Mouse (Mus musculus) C2C12 (cell line): Measurements from ENCODE around the gene Rtl6.

Experiments used
- CTCF ChIP-seq: IDR thresholded peaks from one replicate; pipeline ENCODE4 v1.5.1; 2011; ENCODE audit not compliant: control insufficient read depth, insufficient read depth, insufficient read length
- MAX ChIP-seq: IDR thresholded peaks from one replicate; pipeline ENCODE4 v1.6.1; 2011; ENCODE audit warnings: mild to moderate bottlenecking, control low read depth
- USF1 ChIP-seq: IDR thresholded peaks from one replicate; pipeline ENCODE4 v1.6.1; 2011; ENCODE audit warnings: low read depth, mild to moderate bottlenecking, control low read depth, moderate library complexity

DNA sequence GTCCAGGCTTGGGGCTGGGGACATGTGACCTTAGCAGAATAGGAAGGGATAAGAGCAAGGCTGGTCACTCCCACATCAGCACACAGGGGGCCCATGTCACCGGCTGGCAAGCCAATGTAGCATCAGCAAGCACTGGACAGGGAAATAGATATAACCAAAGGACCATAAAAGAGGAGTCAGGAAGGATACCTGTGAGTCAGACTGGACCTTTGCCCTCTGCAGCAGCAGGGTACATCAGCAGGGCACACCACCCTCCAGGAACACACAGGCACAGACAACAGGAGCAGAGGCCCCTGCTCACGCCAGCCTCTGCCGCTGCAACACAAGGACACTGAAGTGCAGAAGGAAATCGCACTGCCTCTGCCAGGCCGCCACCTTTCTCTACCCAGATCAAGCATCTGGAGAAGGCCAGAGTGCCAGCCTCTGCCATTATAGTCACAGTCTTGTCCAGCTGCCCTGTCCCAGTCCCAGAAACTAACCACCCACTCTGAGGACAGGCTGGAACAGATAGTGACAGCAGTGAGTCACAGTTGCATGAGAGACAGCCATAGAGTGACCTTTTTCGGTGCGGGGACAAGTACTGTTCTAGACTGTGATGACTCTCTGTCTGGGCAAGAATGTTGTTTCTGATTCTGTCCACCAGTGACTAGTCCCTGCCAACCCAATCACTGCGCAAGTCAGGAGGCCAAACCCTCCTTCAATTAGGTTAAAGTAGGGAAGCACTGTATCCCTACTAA, 34.5 kb downstream of the Rtl6 start:
- no peak for TF ChIP-seq USF1
- TF ChIP-seq CTCF: no peak
- no peak for TF ChIP-seq MAX
